Mouse (Mus musculus) liver, postnatal 0 days (tissue): ENCODE data around the gene Acot6.

ENCODE experiments used
- CTCF ChIP-seq: sonication (generic); IDR thresholded peaks from 2 replicates; pipeline ENCODE4 v1.5.1; 2016; ENCODE audit warnings: antibody characterized with exemption, low read depth
- EP300 ChIP-seq: IDR thresholded peaks from 2 replicates; pipeline ENCODE4 v1.6.1; 2016; ENCODE audit warnings: antibody characterized with exemption, low read depth, mild to moderate bottlenecking

- TF ChIP-seq EP300: no peak
- no peak for TF ChIP-seq CTCF
Measured at GRCm38 (mm10) chr12:84062336-84062735, 38.1 kb upstream of the Acot6 start.
